Mouse (Mus musculus): ENCODE measurements around the gene Axdnd1.

GRCm38 (mm10) chr1:156422856-156423255, 1.9 kb upstream of the Axdnd1 start:
- TF ChIP-seq MAFK (IDR thresholded peaks at IDR 0.05; ENCODE audit: insufficient read depth, low read depth, low read length): no peak
- TF ChIP-seq CHD2 (IDR thresholded peaks at IDR 0.05; ENCODE audit: low read depth, low read length): no peak
